Mouse (Mus musculus) megakaryocyte-erythroid progenitor cell, adult 5-6 weeks (primary cell): ENCODE measurements around the gene Krt16. TPM values are rescaled to one million over a fixed set of nuclear protein-coding genes. Genes with fewer than 3 reads are reported as not detected.
"Not testable (repeated sequence)": the region's sequence is repeated elsewhere in the genome, so short reads cannot be mapped to it uniquely, and the experiment has no call there.

Source experiments
- ATAC-seq: replicated peaks from 2 replicates; pipeline ENCODE4 v1.8.0; 2016; ENCODE audit warnings: mild to moderate bottlenecking, inconsistent platforms; ENCODE audit not compliant: severe bottlenecking, poor library complexity, low FRiP score, low TSS enrichment
- total RNA-seq, 2 experiments: library from RNA; stranded (forward) in 1 of 2; stranded (reverse) in 1 of 2; fragments of 200-1000, 215-1000 nt in 1 of 2; fragments of >200 nt in 1 of 2; fragmentation: Nextera tagmentation in 1 of 2; gene quantifications; 2 replicates each; pipeline ENCODE4 v1.2.3; 2014 to 2017

The Krt16 gene
- total RNA-seq, 2 experiments from 2014 or later: not detected

DNA sequence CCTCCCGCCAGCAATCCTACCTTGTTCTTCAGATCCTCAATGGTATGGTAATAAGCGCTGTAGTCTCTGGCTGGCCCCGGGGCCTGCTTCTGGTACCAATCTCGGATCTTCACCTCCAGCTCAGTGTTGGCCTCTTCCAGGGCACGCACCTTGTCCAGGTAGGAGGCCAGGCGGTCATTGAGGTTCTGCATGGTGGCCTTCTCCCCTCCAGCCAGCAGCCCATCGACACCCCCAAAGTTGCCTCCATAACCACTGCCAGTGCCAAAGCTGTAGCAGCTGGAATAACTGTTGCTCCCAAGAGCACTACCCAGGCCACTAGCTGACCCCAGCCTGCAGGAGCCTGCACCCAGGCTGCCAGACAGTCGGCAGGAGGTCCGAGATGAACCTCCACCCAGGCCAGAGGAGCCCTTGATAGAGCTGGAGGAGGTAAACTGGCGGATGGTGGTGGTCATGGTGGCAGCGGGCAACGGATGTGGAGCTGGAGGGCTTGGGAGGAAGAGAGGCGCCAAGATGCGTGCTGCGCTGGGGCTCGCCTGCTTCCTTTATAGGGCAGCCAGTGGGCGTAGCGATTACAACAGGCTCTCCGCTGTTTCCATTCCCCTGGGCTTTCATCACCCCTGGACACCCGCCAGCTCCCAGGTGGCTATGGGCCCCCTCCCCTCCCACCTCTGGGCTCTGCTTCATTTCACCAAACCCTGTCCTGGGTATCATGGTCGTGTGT, 12.0 kb upstream of the Krt16 start, which contains the start of gene Krt17:
Krt17 (minus strand) TSS at position 516 of the 721 bp plus-strand sequence.
- no peak for ATAC-seq

DNA sequence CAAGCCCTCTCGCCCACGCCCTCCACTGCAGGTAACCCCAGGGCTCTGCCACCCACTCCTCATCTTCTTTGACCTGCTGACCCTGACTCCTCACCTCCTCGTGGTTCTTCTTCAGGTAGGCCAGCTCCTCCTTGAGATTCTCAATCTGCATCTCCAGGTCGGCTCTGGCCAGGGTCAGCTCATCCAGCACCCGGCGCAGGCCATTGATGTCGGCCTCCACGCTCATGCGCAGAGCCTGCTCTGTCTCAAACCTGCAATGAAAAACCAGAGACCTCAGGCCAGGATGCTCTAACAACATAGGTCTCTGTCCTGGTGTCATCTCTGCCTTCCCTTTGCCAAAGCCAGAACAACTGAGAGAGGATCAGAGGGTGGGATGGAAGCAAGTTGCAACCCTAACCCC, 10.4 kb upstream of the Krt16 start:
- no peak for ATAC-seq

DNA sequence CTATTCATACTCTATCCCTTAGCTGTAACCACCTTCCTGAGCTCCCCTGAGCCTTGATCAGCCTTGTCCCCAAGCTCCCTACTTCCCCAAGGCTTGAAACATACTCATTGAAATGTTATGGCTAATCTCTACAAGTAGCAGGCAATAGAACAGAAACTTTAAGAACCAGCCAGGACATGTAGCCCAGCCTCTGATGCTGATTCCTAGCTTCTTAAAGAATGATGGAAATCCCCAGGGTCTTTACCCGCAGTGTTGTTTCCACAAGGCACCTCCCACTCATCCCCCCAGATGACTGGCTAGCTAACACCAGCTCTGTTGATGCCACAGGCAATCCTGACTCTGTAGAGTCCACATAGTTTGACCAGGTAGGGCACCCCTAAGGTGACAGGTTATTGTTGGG, 9.3 kb upstream of the Krt16 start:
- no peak for ATAC-seq

DNA sequence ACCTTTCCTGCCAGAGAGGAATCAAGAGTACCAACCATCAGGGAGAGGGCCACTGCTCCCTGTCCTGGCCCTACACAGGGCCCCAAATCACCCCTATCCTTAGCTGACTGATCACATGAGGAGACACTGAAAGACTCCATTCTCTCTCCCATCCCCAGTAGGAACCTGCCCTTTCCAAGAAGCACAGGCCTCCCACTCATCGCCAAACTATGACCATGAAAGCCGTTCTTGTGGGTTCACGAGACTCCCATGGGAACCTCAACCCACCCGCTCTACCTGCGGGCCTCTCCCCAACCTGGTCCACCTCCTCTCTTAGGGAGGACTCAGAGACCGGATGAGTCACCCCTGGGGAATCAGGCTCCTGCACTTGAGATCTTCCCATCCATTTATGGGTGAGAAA, 6.8 kb upstream of the Krt16 start:
- no peak for ATAC-seq

DNA sequence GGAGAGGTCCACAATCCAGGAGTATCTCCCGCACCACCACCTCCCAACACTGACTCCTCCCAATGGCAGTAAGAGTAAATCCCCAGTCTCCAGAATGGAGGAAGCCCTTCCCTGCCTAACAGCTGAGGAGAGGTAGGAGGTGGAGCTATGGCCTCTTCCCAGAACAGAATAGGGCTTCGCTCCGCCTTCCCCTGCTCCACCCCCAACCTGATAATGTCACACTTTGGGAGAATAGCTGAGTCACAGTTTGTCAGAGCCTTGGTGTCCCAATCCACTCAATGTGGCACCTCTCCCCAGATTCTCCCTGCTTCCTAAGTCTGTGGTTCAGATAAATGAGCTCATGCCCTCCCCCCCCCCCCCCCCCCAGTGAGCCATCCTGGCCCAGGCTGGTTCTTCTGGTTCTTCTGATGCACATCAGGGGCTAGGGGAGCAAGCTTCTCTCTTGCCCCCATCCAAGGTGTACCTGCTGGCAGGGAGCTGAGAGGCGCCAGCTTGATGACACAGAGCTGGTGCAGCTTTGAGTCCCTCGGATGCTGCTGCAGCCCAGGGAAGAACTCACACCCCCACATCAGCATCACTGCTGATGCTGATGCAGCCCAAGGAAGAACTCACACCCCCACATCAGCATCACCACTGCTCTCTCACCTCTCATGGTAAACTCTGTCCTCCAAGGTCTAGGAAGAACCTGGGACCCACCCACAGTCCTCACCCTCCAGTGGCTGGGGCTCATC, 5.8 kb upstream of the Krt16 start:
- ATAC-seq: peak; percentile 51

DNA sequence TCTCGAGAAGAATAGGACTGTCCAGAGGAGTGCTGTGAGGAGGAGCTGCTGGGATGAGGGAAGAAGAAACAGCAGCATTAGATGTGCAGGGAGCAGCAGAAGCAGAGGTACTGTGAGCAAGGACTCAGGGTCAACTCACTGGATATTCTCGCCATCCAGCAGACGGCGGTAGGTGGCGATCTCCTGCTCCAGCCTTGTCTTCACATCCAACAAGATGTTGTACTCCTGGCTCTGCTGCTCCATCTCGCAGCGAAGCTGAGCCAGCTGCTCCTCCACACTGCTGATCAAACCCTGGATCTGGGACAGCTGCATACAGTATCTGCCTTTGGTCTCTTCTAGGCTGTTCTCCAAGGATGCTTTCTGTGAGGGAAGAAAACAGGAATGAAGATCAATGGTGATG, 2.2 kb downstream of the Krt16 start:
- ATAC-seq: not testable (repeated sequence)

DNA sequence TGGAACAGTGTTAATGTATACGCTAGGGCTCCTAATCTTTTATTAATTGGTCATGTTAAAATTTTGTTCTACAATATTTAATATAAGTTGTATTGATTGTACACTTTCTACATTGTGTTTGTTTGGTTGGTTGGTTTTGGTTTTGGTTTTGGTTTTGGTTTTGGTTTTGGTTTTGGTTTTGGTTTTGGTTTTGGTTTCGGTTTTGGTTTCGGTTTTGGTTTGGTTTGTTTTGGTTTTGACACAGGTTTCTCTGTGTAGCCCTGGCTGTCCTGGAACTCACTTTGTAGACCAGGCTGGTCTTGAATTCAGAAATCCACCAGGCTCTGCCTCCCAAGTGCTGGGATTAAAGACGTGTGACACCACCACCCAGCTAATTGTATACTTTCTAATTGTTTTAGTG, 8.4 kb downstream of the Krt16 start:
- not testable (repeated sequence) for ATAC-seq

DNA sequence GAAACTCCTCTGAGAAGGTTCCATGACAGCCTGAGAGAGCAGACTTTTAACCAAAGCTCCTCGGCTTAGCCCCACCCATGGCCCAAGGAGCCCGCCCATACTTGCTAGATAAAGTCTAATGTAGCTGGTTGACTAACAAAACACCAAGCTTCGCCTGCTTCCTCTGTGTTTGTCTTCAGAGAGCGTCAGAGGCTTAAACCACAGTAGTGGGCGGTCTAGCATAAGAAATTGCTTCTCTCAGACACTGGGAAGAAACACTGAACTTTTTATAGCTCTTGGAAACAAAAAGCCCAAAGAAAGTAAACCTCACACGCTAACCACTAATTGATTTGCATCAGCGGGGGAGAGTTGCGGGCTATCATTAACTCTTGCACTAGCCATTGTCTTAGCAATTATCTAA, 27.0 kb downstream of the Krt16 start:
- no peak for ATAC-seq

DNA sequence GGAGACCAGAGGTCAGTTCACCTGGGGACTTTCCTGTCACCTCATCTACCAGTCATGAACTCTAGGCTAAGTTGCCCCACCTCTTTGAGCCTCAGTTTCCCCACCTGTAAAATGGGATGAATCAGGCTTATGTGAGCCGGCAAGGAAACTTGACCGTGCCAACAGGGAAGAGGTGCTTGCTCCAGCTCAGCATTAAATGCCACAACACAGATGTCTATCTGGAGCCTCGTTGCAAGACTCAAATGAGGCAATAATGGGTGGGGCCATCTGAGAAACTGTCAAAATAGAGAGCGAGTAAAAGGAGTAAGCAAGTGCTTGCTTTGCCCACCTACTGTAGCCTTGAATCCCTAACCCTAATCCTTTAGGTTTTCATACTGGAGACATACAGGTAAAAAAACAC, 29.4 kb downstream of the Krt16 start:
- no peak for ATAC-seq

DNA sequence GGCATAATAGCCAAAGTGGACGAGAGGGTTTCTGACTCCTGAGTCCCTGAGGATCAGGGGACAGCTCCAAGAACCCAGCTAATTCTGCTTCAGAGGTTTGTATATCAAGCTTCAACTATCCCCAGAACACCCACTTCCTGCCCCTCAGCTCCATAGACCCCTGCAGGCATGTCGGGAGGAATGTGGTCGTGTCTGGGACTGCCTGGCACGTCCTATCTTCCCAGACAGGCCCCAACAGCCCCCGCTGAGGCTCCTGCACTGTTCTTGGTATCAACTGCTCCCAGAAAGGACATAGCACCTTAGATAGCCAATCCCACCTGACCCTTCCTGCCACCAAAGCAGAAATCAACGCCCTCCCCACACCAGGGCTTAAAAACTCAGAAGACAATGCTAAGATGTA, 40.2 kb downstream of the Krt16 start:
- no peak for ATAC-seq

DNA sequence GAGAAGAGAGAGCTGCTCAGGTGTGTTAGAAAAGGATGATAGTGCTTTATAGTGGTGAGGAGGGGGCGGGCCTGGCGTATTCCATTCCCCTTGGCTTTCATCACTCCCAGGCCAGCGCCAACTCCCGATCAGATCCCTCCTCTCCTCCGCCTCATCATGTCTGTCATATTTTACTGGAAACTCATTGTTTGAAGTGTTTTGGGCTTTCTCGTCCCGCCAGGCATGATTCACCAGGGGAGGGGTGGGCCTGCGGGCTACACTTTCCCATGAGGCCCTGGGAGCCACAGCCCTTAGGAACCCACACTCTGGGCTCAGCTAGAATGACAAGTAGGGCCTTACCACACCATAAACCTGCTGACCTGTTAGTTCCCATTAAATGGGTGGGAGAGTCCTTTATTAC, 41.2 kb downstream of the Krt16 start, which contains the start of gene Krt14:
Krt14 (minus strand) TSS at position 51 of the 400 bp plus-strand sequence.
- no peak for ATAC-seq

DNA sequence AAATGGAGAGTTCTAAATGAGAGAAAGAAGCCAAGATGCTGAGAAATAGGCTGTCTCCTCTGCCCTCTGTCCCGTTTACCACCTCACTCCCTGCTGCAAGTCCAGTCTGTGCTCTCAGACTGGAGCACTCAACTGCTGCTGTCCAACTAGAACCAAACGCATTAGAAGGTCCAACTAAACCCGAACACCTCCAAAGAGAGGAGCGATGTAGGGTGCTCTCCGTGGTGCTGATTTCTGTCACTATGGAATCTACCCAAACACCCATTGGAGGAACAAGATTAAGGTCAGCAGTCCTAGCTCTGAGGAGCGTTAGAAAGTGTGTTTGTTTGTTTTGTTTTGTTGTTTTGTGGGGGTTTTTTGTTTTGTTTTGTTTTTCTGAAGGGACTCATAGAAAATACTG, 45.3 kb downstream of the Krt16 start:
- peak; percentile 31; the same call in 1 of the 2 replicates for ATAC-seq

DNA sequence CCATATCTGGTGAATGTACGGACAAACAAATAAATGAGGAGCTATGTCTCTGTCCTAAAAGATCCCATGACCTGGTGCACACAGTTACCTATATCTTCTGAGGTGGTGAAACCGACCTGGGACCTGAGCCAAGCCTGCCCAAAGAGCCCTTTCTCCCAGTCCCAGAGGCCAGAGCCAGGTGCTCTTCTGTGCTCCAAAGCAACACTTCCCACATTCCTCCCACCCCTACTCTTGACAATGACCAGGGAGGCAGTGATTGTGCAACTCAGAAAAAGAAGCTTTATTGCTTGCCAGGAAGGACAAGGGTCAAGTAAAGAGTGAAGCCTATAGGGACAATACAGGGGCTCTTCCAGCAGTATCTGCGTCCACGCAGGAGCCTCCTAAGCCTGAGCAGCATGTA, 45.8 kb downstream of the Krt16 start:
- no peak for ATAC-seq

DNA sequence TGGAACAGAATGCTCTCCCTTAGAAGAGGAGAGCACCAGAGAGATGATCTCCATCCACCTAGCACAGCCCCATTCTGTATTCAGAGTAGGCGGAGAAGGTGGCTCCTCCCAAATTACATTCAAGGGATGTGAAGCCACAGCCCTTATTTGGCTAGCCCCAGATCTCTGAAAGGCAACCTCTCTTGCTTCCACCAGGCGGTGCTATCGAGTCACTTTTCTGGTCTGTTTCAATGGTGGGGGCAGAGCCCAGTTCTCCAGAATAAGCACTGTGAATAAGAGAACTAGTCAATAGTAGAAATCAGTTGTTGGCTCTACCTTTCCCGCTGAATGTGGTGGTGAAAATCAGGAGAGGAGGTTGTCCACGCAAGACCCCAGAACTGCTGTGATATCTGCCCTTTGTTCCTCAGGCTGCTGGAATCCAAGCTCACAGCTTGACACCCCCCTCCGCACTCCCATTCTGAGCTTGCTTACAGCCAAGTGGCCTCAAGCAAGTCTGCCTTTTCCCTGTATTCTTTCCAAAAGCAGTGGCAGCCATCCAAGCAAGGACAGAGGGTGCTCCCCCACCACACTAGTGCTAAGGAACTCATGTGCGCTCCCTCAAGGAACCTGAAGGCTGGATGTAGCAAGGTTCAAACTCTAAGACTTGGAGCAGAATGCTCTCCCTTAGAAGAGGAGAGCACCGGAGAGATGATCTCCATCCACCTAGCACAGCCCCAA, 48.4 kb downstream of the Krt16 start:
- ATAC-seq: 0 out of 2 replicates have a peak, but pooled peaks have one; percentile 32

DNA sequence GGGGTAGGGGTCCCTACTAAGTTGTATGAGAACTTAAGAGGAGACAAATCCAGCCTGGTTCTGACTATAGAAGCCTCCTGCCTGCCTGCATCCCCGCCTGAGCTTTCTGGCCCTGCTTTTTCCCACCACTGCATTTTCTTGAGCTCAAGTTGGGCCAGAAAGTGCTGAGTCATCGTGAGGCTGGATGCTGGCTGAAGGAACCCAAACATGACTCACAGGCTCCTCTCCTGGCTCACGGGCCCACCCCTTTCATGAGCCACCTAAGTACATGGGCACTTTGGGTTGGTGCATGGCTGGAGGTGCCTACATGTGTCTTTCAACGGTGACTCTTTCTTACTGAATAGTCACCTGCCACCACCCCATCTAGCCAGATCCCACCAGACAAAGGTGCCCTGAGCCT, 50.0 kb downstream of the Krt16 start:
- no peak for ATAC-seq

Other genes with a start within 250 kb of the Krt16 start
- gene Krt33a, start 232.7 kb downstream of the Krt16 start, total RNA-seq (2014; fragmentation: Nextera tagmentation): not detected in 2 replicates
- gene Krt33a, start 232.7 kb downstream of the Krt16 start, total RNA-seq (2017): not detected in 2 replicates
- gene Krt33b, start 219.0 kb downstream of the Krt16 start, total RNA-seq (2014; fragmentation: Nextera tagmentation): not detected in 2 replicates
- not detected in 2 replicates for gene Krt33b, start 219.0 kb downstream of the Krt16 start, total RNA-seq (2017)
- gene Krt34, start 207.3 kb downstream of the Krt16 start, total RNA-seq (2014; fragmentation: Nextera tagmentation): not detected in 2 replicates
- not detected in 2 replicates for gene Krt34, start 207.3 kb downstream of the Krt16 start, total RNA-seq (2017)
- not detected in 2 replicates for gene Krt31, start 198.4 kb downstream of the Krt16 start, total RNA-seq (2014; fragmentation: Nextera tagmentation)
- gene Krt31, start 198.4 kb downstream of the Krt16 start, total RNA-seq (2017): not detected in 2 replicates
- not detected in 2 replicates for gene Krt32, start 160.7 kb downstream of the Krt16 start, total RNA-seq (2014; fragmentation: Nextera tagmentation)
- not detected in 2 replicates for gene Krt32, start 160.7 kb downstream of the Krt16 start, total RNA-seq (2017)
- gene Krt35, start 152.7 kb downstream of the Krt16 start, total RNA-seq (2014; fragmentation: Nextera tagmentation): not detected in 2 replicates
- gene Krt35, start 152.7 kb downstream of the Krt16 start, total RNA-seq (2017): not detected in 2 replicates
- gene Krt36, start 143.3 kb downstream of the Krt16 start, total RNA-seq (2014; fragmentation: Nextera tagmentation): not detected in 2 replicates
- not detected in 2 replicates for gene Krt36, start 143.3 kb downstream of the Krt16 start, total RNA-seq (2017)
- not detected in 2 replicates for gene Krt13, start 127.3 kb downstream of the Krt16 start, total RNA-seq (2014; fragmentation: Nextera tagmentation)
- not detected in 2 replicates for gene Krt13, start 127.3 kb downstream of the Krt16 start, total RNA-seq (2017)
- not detected in 2 replicates for gene Krt15, start 113.0 kb downstream of the Krt16 start, total RNA-seq (2014; fragmentation: Nextera tagmentation)
- gene Krt15, start 113.0 kb downstream of the Krt16 start, total RNA-seq (2017): not detected in 2 replicates
- gene Krt19, start 100.2 kb downstream of the Krt16 start, total RNA-seq (2014; fragmentation: Nextera tagmentation): not detected in 2 replicates
- gene Krt19, start 100.2 kb downstream of the Krt16 start, total RNA-seq (2017): not detected in 2 replicates
- gene Krt9, start 55.7 kb downstream of the Krt16 start, total RNA-seq (2014; fragmentation: Nextera tagmentation): not detected in 2 replicates
- not detected in 2 replicates for gene Krt9, start 55.7 kb downstream of the Krt16 start, total RNA-seq (2017)
- not detected in 2 replicates for gene Krt14, start 41.4 kb downstream of the Krt16 start, total RNA-seq (2014; fragmentation: Nextera tagmentation)
- gene Krt14, start 41.4 kb downstream of the Krt16 start, total RNA-seq (2017): not detected in 2 replicates
- gene Krt17, start 12.1 kb upstream of the Krt16 start, total RNA-seq (2014; fragmentation: Nextera tagmentation): not detected in 2 replicates
- not detected in 2 replicates for gene Krt17, start 12.1 kb upstream of the Krt16 start, total RNA-seq (2017)
- gene Krt42, start 21.0 kb upstream of the Krt16 start, total RNA-seq (2014; fragmentation: Nextera tagmentation): not detected in 2 replicates
- not detected in 2 replicates for gene Krt42, start 21.0 kb upstream of the Krt16 start, total RNA-seq (2017)
- 1,051 and 1,260 TPM in 2 replicates for gene Eif1, start 71.0 kb upstream of the Krt16 start, total RNA-seq (2014; fragmentation: Nextera tagmentation)
- 170 and 204 TPM in 2 replicates for gene Eif1, start 71.0 kb upstream of the Krt16 start, total RNA-seq (2017)
- gene Gast, start 85.5 kb upstream of the Krt16 start, total RNA-seq (2014; fragmentation: Nextera tagmentation): not detected in 2 replicates
- gene Gast, start 85.5 kb upstream of the Krt16 start, total RNA-seq (2017): not detected in 2 replicates
- gene Hap1, start 107.2 kb upstream of the Krt16 start, total RNA-seq (2014; fragmentation: Nextera tagmentation): not detected in 2 replicates
- not detected in 2 replicates for gene Hap1, start 107.2 kb upstream of the Krt16 start, total RNA-seq (2017)
- gene Jup, start 148.9 kb upstream of the Krt16 start, total RNA-seq (2014; fragmentation: Nextera tagmentation): 0.40 and 0.81 TPM in 2 replicates
- 0.52 and 0.80 TPM in 2 replicates for gene Jup, start 148.9 kb upstream of the Krt16 start, total RNA-seq (2017)
- gene P3h4, start 165.9 kb upstream of the Krt16 start, total RNA-seq (2014; fragmentation: Nextera tagmentation): 1.0 TPM in 1 of 2 replicates, not detected in the other
- 0.08 and 0.33 TPM in 2 replicates for gene P3h4, start 165.9 kb upstream of the Krt16 start, total RNA-seq (2017)
- gene Fkbp10, start 166.8 kb upstream of the Krt16 start, total RNA-seq (2014; fragmentation: Nextera tagmentation): not detected in 2 replicates
- 0.53 TPM in 1 of 2 replicates, not detected in the other for gene Fkbp10, start 166.8 kb upstream of the Krt16 start, total RNA-seq (2017)
- gene Nt5c3b, start 192.9 kb upstream of the Krt16 start, total RNA-seq (2014; fragmentation: Nextera tagmentation): 35.7 and 54.2 TPM in 2 replicates
- gene Nt5c3b, start 192.9 kb upstream of the Krt16 start, total RNA-seq (2017): 25.9 and 33.8 TPM in 2 replicates
- gene Klhl10, start 193.0 kb upstream of the Krt16 start, total RNA-seq (2014; fragmentation: Nextera tagmentation): 2.6 TPM in 1 of 2 replicates, not detected in the other
- gene Klhl10, start 193.0 kb upstream of the Krt16 start, total RNA-seq (2017): 1.6 TPM in 1 of 2 replicates, not detected in the other
- 10.8 and 14.8 TPM in 2 replicates for gene Klhl11, start 223.8 kb upstream of the Krt16 start, total RNA-seq (2014; fragmentation: Nextera tagmentation)
- 27.9 and 40.8 TPM in 2 replicates for gene Klhl11, start 223.8 kb upstream of the Krt16 start, total RNA-seq (2017)